In the genomic region with DNA sequence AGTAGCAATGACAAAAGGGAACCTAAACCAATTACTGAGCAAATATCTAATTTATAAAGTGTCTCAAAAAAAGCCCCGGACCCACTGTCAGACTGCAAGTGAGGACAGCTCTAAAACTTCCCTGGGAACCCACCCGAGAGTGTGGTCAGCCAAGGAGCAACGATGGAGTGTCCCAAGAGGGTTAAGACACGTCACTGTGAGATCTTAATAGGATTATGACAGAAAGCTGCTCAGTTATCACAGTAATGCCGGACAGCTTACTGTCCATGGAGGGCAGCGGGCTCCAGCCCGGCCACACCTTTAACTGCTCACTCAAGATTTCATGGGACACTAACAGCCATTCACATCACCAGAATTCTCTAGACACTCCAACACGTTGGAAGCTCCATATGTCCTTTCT, we compare ENCODE assay signal across 27 mouse cellular contexts. TPM values are rescaled to one million over a fixed set of nuclear protein-coding genes. Genes with fewer than 3 reads are reported as not detected.
A peak's percentile ranks its signal among the peaks of the same experiment; 100 is the strongest.
DNase-seq lines count a peak whose midpoint lies in the region; ATAC-seq lines count a peak whose summit lies in the region.
"Had no signal": no experiment of that assay in that cellular context is flagged by ENCODE, and none has a peak within 500 bp of the region (broad histone marks: within the 10 kb centered on the region; RNA-seq: fewer than 3 reads in every experiment).

No protein-coding gene starts in this region.

- no peak overlapping the region for H3K4me3 ChIP-seq in heart, embryonic 11.5 days (ENCODE audit: low read depth, low read length)
- H3K4me3 ChIP-seq: embryonic facial prominence, embryonic 13.5 days; embryonic facial prominence, embryonic 15.5 days; erythroblast, embryonic 14.5 days; forebrain, embryonic 10.5 days; forebrain, embryonic 12.5 days had no signal

- no peaks in the 10 kb centered on the region for H3K4me1 ChIP-seq in heart, embryonic 11.5 days (ENCODE audit: control insufficient read depth, insufficient read depth, low read length)
- H3K4me1 ChIP-seq: embryonic facial prominence, embryonic 13.5 days; embryonic facial prominence, embryonic 15.5 days; forebrain, embryonic 12.5 days had no signal

- ATAC-seq in heart, embryonic 11.5 days (replicated peaks; ENCODE audit: insufficient number of reproducible peaks, low FRiP score, low TSS enrichment): no peak
- ATAC-seq: activated CD4-positive, CD25-positive, alpha-beta regulatory T cell, adult 4 months; CD4-positive, CD25-positive, alpha-beta regulatory T cell, adult 4 months; forebrain, embryonic 14.5 days; forebrain, embryonic 16.5 days; Patski had no signal

- peaks cover 2% of the 10 kb centered on the region; the same call in 1 of the 2 replicates for H3K9me3 ChIP-seq in heart, embryonic 11.5 days (replicated peaks; ENCODE audit: control insufficient read depth, low read length)
- H3K9me3 ChIP-seq: embryonic facial prominence, embryonic 15.5 days had no signal

- DNase-seq in heart, adult 11 months: peak; percentile 58
- DNase-seq in retina, postnatal 1 day: peak; percentile 69
- no peak for DNase-seq in cerebellum, postnatal 10 days
- DNase-seq in cerebellum, adult 9-10 months: no peak
- DNase-seq: adrenal gland, adult 8-10 months; adrenal gland, postnatal 14 days; adrenal gland, postnatal 36 days; B cell, adult 2 months; cerebellum, adult 11 months; cerebellum, adult 18-20 months; cerebellum, adult 8-10 months; cerebellum, postnatal 14 days; cerebellum, postnatal 36 days; embryo, embryonic 11 days had no signal

- H3K27ac ChIP-seq in heart, embryonic 11.5 days (ENCODE audit: low read depth, low read length): no peak overlapping the region
- H3K27ac ChIP-seq: embryonic facial prominence, embryonic 13.5 days; embryonic facial prominence, embryonic 15.5 days; forebrain, embryonic 10.5 days; forebrain, embryonic 12.5 days had no signal

- H3K27me3 ChIP-seq in heart, embryonic 11.5 days (ENCODE audit: control insufficient read depth, insufficient read depth, low read length): no peaks in the 10 kb centered on the region
- H3K27me3 ChIP-seq: CH12.LX; embryonic facial prominence, embryonic 13.5 days; embryonic facial prominence, embryonic 15.5 days; forebrain, embryonic 12.5 days had no signal

- H3K9ac ChIP-seq in heart, embryonic 11.5 days (ENCODE audit: low read depth, low read length): no peak overlapping the region
- H3K9ac ChIP-seq: embryonic facial prominence, embryonic 13.5 days; embryonic facial prominence, embryonic 15.5 days; forebrain, embryonic 12.5 days had no signal

- H3K4me2 ChIP-seq in heart, embryonic 11.5 days: no peak overlapping the region
- H3K4me2 ChIP-seq: embryonic facial prominence, embryonic 13.5 days; embryonic facial prominence, embryonic 15.5 days; forebrain, embryonic 12.5 days had no signal

- 74% methylated on average over 8 of the region's 8 CpGs for WGBS in heart, embryonic 11.5 days (ENCODE audit: insufficient replicate concordance)

- no peaks in the 10 kb centered on the region for H3K36me3 ChIP-seq in heart, embryonic 11.5 days (ENCODE audit: control insufficient read depth, insufficient read depth, low read length)
- H3K36me3 ChIP-seq: embryonic facial prominence, embryonic 13.5 days; embryonic facial prominence, embryonic 15.5 days; forebrain, embryonic 10.5 days; forebrain, embryonic 12.5 days; G1E had no signal

RNA-seq across cellular contexts. Expression of a gene that starts 4.7 kb away (rescaled TPM):
- 0.42 and 0.52 TPM in 2 replicates for polyA plus RNA-seq in heart, embryonic 11.5 days (2014; fragmentation: Nextera tagmentation; extraction: Ambion mirVana)
- polyA plus RNA-seq: activated CD4-positive, CD25-positive, alpha-beta regulatory T cell, adult 4 months; CD4-positive, CD25-positive, alpha-beta regulatory T cell, adult 4 months; erythroblast, embryonic 14.5 days; G1E had no signal

Comparison
In these comparisons a context has a peak if more than half of its experiments do, and no peak if none do; other contexts are left out.
1. DNase-seq: peak in heart, adult 11 months (single experiment) and retina, postnatal 1 day (single experiment); none in cerebellum, postnatal 10 days (0 of 2) and cerebellum, adult 9-10 months (single experiment).